Comparison of ENCODE assay signal across 9 mouse cellular contexts in genomic region chr1:72739681-72740063, GRCm38 (mm10). TPM values are rescaled to one million over a fixed set of nuclear protein-coding genes. Genes with fewer than 3 reads are reported as not detected.
DNase-seq lines count a peak whose midpoint lies in the region; ATAC-seq and TF ChIP-seq lines count a peak whose summit lies in the region.
"Had no signal": no experiment of that assay in that cellular context is flagged by ENCODE, and none has a peak within 500 bp of the region (broad histone marks: within the 10 kb centered on the region; RNA-seq: fewer than 3 reads in every experiment).

No protein-coding gene starts in this region.

- no peak overlapping the region for H3K4me2 ChIP-seq in lung, embryonic 15.5 days
- no peak overlapping the region for H3K4me2 ChIP-seq in limb, embryonic 14.5 days (replicated peaks; ENCODE audit: low read depth, low read length, severe bottlenecking)
- H3K4me2 ChIP-seq in liver, embryonic 11.5 days: no peak overlapping the region

- H3K36me3 ChIP-seq in lung, embryonic 15.5 days: no peaks in the 10 kb centered on the region
- no peaks in the 10 kb centered on the region for H3K36me3 ChIP-seq in limb, embryonic 14.5 days (ENCODE audit: control insufficient read depth, insufficient read depth, low read length)
- no peaks in the 10 kb centered on the region for H3K36me3 ChIP-seq in liver, embryonic 11.5 days (ENCODE audit: control insufficient read depth, insufficient read depth, low read length)

- 60% methylated on average over 10 of the region's 10 CpGs for WGBS in lung, embryonic 15.5 days
- WGBS in limb, embryonic 14.5 days: 61% methylated on average over 10 of the region's 10 CpGs
- WGBS in liver, embryonic 11.5 days: 77% methylated on average over 10 of the region's 10 CpGs

- no peak overlapping the region for H3K9ac ChIP-seq in lung, embryonic 15.5 days
- H3K9ac ChIP-seq in limb, embryonic 14.5 days (ENCODE audit: low read depth, low read length, severe bottlenecking): no peak overlapping the region
- H3K9ac ChIP-seq in liver, embryonic 11.5 days (ENCODE audit: low read depth, low read length): no peak overlapping the region

- ATAC-seq in lung, embryonic 15.5 days (ENCODE audit: borderline replicate concordance, extremely low read depth, low FRiP score, low TSS enrichment): no peak
- no peak; the same call in 1 of the 2 replicates for ATAC-seq in limb, embryonic 14.5 days (ENCODE audit: low FRiP score, low read depth)
- no peak for ATAC-seq in liver, embryonic 11.5 days (replicated peaks; ENCODE audit: low FRiP score)

- H3K27ac ChIP-seq in lung, embryonic 15.5 days: peak overlapping the region; percentile 15; the same call in 1 of the 2 replicates
- H3K27ac ChIP-seq in limb, embryonic 14.5 days (replicated peaks; ENCODE audit: low read depth, low read length): 0 out of 2 replicates have a peak overlapping the region, but pooled peaks have one; percentile 52
- no peak overlapping the region for H3K27ac ChIP-seq in liver, embryonic 11.5 days (ENCODE audit: low read depth, low read length)

- no peak overlapping the region for H3K4me3 ChIP-seq in lung, embryonic 15.5 days
- no peak overlapping the region for H3K4me3 ChIP-seq in limb, embryonic 14.5 days (replicated peaks; ENCODE audit: low read length)
- no peak overlapping the region for H3K4me3 ChIP-seq in liver, embryonic 11.5 days (ENCODE audit: low read depth, low read length)

- no peak for TF ChIP-seq POLR2A in limb, embryonic 14.5 days (IDR thresholded peaks at IDR 0.05; ENCODE audit: borderline replicate concordance, extremely low read depth, insufficient read depth, insufficient read length)

- H3K4me1 ChIP-seq in lung, embryonic 15.5 days: peaks cover 31% of the 10 kb centered on the region
- peaks cover 6% of the 10 kb centered on the region; the same call in 1 of the 2 replicates for H3K4me1 ChIP-seq in limb, embryonic 14.5 days (ENCODE audit: control insufficient read depth, insufficient read depth, low read length)
- no peaks in the 10 kb centered on the region for H3K4me1 ChIP-seq in liver, embryonic 11.5 days (replicated peaks; ENCODE audit: control insufficient read depth, insufficient read depth, low read length)

- intact Hi-C loops in heart, postnatal 10 days (cut with DNase I): no loop called here

- no peaks in the 10 kb centered on the region for H3K9me3 ChIP-seq in lung, embryonic 15.5 days
- no peaks in the 10 kb centered on the region for H3K9me3 ChIP-seq in limb, embryonic 14.5 days (ENCODE audit: control insufficient read depth, low read length)
- H3K9me3 ChIP-seq in liver, embryonic 11.5 days (ENCODE audit: control insufficient read depth, low read length): no peaks in the 10 kb centered on the region

- no peak for DNase-seq in lung, postnatal 14 days
- peak; percentile 26 to 34 for DNase-seq in frontal cortex, postnatal 14 days (ENCODE audit: low spot score in 2 of 2)
- no peak for DNase-seq in limb, embryonic 14.5 days (ENCODE audit: low spot score)
- DNase-seq in right cerebral cortex, postnatal 36 days (ENCODE audit: low spot score in 2 of 2): peak; percentile 28 to 32
- no peak for DNase-seq in adrenal gland, adult 2 months
- DNase-seq in heart, postnatal 10 days: no peak
- DNase-seq in liver, embryonic 11.5 days (ENCODE audit: low spot score): no peak

- H3K27me3 ChIP-seq in lung, embryonic 15.5 days: no peaks in the 10 kb centered on the region
- H3K27me3 ChIP-seq in limb, embryonic 14.5 days (ENCODE audit: control insufficient read depth, insufficient read depth, low read length): no peaks in the 10 kb centered on the region
- H3K27me3 ChIP-seq in liver, embryonic 11.5 days (replicated peaks; ENCODE audit: control insufficient read depth, insufficient read depth, low read length): no peaks in the 10 kb centered on the region

RNA-seq across cellular contexts. Expression of gene Rpl37a, which starts 28.6 kb away (rescaled TPM):
- 1,583 and 1,678 TPM in 2 replicates for polyA plus RNA-seq in lung, embryonic 15.5 days (2015; fragmentation: Nextera tagmentation; extraction: Ambion mirVana)
- polyA plus RNA-seq in limb, embryonic 14.5 days (2012; rRNA removed): 1,744 and 1,768 TPM in 2 replicates
- 2,152 and 2,315 TPM in 2 replicates for polyA plus RNA-seq in limb, embryonic 14.5 days (2014; fragmentation: Nextera tagmentation; extraction: Ambion mirVana)
- 1,000 to 10,000 TPM in 1 of 2 experiments, 100 to 1,000 TPM in 1; 836 to 1,053 TPM for total RNA-seq in adrenal gland, adult 2 months (2021)
- 128 and 138 TPM in 2 replicates for polyA plus RNA-seq in adrenal gland, adult 2 months (2012; rRNA removed)
- total RNA-seq in heart, postnatal 10 days (2021): 100 to 1,000 TPM; 828 to 840 TPM
- 1,988 and 2,199 TPM in 2 replicates for polyA plus RNA-seq in liver, embryonic 11.5 days (2014; fragmentation: Nextera tagmentation; extraction: Ambion mirVana)

RNA-seq across cellular contexts. Expression of gene Ankar, which starts 39.3 kb away (rescaled TPM):
- not detected in 2 replicates for polyA plus RNA-seq in lung, embryonic 15.5 days (2015; fragmentation: Nextera tagmentation; extraction: Ambion mirVana)
- polyA plus RNA-seq in limb, embryonic 14.5 days (2012; rRNA removed): not detected in 2 replicates
- not detected in 2 replicates for polyA plus RNA-seq in limb, embryonic 14.5 days (2014; fragmentation: Nextera tagmentation; extraction: Ambion mirVana)
- total RNA-seq in adrenal gland, adult 2 months (2021): not detected
- polyA plus RNA-seq in adrenal gland, adult 2 months (2012; rRNA removed): not detected in 2 replicates
- not detected for total RNA-seq in heart, postnatal 10 days (2021)
- not detected in 2 replicates for polyA plus RNA-seq in liver, embryonic 11.5 days (2014; fragmentation: Nextera tagmentation; extraction: Ambion mirVana)
- total RNA-seq: hematopoietic stem cell, adult 5-6 weeks had no signal

Comparison
In these comparisons a context has a peak if more than half of its experiments do, and no peak if none do; other contexts are left out.
1. DNase-seq: peak in frontal cortex, postnatal 14 days (2 of 2) and right cerebral cortex, postnatal 36 days (2 of 2); none in lung, postnatal 14 days (single experiment), limb, embryonic 14.5 days (single experiment), adrenal gland, adult 2 months (single experiment), heart, postnatal 10 days (0 of 2) and liver, embryonic 11.5 days (single experiment).
2. RNA of gene Rpl37a, which starts 28.6 kb away (polyA plus RNA-seq): 1,744 to 2,315 TPM in limb, embryonic 14.5 days, 1,988 to 2,199 TPM in liver, embryonic 11.5 days and 1,583 to 1,678 TPM in lung, embryonic 15.5 days; 128 to 138 TPM in adrenal gland, adult 2 months; every median in the first group is over 10 times any median in the second.